ENCODE assay signal across 8 mouse cellular contexts in the genomic region with DNA sequence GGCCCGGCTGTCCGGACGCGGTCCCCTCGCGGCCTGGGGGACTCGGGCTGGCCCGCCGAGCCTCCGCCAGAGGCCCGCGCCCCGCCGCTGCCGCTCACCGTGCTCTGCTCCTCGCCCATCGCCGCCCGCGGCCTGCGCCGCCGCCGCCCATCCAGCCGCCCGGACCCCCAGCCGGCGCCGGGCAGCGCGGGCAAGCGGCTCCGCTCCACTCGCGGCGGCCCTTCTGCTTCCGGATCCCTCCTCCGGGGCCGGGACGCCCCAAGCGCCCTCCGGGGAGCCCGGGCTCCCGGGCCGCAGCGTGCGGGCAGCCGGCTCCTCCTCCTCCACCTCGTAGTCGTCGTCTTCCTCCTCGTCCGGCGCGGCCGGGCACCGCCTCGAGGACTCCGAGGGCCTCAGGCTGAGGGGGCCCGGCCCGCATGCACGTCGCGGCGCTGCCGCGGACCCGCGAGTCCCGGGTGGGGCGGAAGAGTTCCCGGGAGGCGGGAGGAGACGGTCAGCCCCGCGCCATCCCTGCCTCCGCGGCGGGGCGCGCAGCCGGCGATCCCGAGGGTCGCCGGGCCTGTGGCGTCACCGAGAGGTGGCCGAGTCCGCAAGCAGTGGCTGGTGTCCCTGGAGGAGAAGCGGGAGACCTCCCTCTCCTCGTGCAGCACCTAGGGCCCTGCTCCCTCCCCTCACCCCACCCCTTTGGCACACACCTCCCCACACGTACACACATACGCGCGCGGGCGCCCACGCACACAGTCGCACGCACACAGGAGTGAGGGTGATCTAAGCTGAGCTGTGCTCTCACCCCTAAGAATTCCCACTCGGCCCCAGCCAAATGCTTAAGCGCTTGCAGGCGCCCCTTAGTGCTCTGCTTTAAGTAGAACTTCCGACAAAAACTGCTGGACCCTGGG. TPM values are rescaled to one million over a fixed set of nuclear protein-coding genes. Genes with fewer than 3 reads are reported as not detected.
A peak's percentile ranks its signal among the peaks of the same experiment; 100 is the strongest.
DNase-seq lines count a peak whose midpoint lies in the region; ATAC-seq and TF ChIP-seq lines count a peak whose summit lies in the region.

A gene (minus strand): TSS at position 119 of the 896 bp plus-strand sequence.

- no peak for TF ChIP-seq CTCF in spleen, adult 2 months (IDR thresholded peaks at IDR 0.05; ENCODE audit: extremely low read depth, insufficient read depth, insufficient read length, insufficient replicate concordance)

- 0 out of 2 replicates have a peak, but pooled peaks cover 2% of the 10 kb centered on the region for H3K36me3 ChIP-seq in embryonic facial prominence, embryonic 14.5 days (ENCODE audit: control insufficient read depth, insufficient read depth, low read length)
- no peaks in the 10 kb centered on the region for H3K36me3 ChIP-seq in heart, embryonic 10.5 days
- H3K36me3 ChIP-seq in kidney, embryonic 14.5 days (ENCODE audit: control insufficient read depth, insufficient read depth, low read length), result no peaks in the 10 kb centered on the region
- no peaks in the 10 kb centered on the region for H3K36me3 ChIP-seq in limb, embryonic 14.5 days (ENCODE audit: control insufficient read depth, insufficient read depth, low read length)
- H3K36me3 ChIP-seq in midbrain, embryonic 13.5 days, result no peaks in the 10 kb centered on the region
- H3K36me3 ChIP-seq in spleen, adult 2 months (ENCODE audit: control insufficient read depth, insufficient read depth, low read length), result no peaks in the 10 kb centered on the region

- H3K27ac ChIP-seq in embryonic facial prominence, embryonic 14.5 days (replicated peaks; ENCODE audit: low read depth, low read length), result peak within 1 kb of the TSS; percentile 85
- H3K27ac ChIP-seq in heart, embryonic 10.5 days, result peak within 1 kb of the TSS; percentile 99
- H3K27ac ChIP-seq in kidney, embryonic 14.5 days (ENCODE audit: low read depth, low read length), result peak within 1 kb of the TSS; percentile 86
- H3K27ac ChIP-seq in limb, embryonic 14.5 days (replicated peaks; ENCODE audit: low read depth, low read length), result peak within 1 kb of the TSS; percentile 81
- peak within 1 kb of the TSS; percentile 78 for H3K27ac ChIP-seq in midbrain, embryonic 13.5 days
- H3K27ac ChIP-seq in spleen, adult 2 months (ENCODE audit: insufficient read depth, low read length), result no peak within 1 kb of the TSS

- ATAC-seq in embryonic facial prominence, embryonic 14.5 days (ENCODE audit: low read depth), result peak; percentile 88
- ATAC-seq in kidney, embryonic 14.5 days (ENCODE audit: low FRiP score, low TSS enrichment), result peak; percentile 92
- peak; percentile 80 for ATAC-seq in limb, embryonic 14.5 days (ENCODE audit: low FRiP score, low read depth)
- peak; percentile 87 for ATAC-seq in midbrain, embryonic 13.5 days

- under 1% methylated on average over 30 of the region's 106 CpGs for WGBS in embryonic facial prominence, embryonic 14.5 days
- WGBS in heart, embryonic 10.5 days, result under 1% methylated on average over 103 of the region's 106 CpGs
- WGBS in kidney, embryonic 14.5 days, result under 1% methylated on average over 77 of the region's 106 CpGs
- under 1% methylated on average over 14 of the region's 106 CpGs for WGBS in limb, embryonic 14.5 days
- under 1% methylated on average over 88 of the region's 106 CpGs for WGBS in midbrain, embryonic 13.5 days
- WGBS in spleen, adult 2 months, result 2% methylated on average over 98 of the region's 106 CpGs

- peak within 1 kb of the TSS; percentile 84 for H3K4me2 ChIP-seq in embryonic facial prominence, embryonic 14.5 days (ENCODE audit: low read depth, low read length)
- H3K4me2 ChIP-seq in kidney, embryonic 14.5 days (replicated peaks; ENCODE audit: low read depth, low read length), result peak within 1 kb of the TSS; percentile 87
- H3K4me2 ChIP-seq in limb, embryonic 14.5 days (replicated peaks; ENCODE audit: low read depth, low read length, severe bottlenecking), result peak within 1 kb of the TSS; percentile 73
- peak within 1 kb of the TSS; percentile 79 for H3K4me2 ChIP-seq in midbrain, embryonic 13.5 days (replicated peaks)

- no peak for TF ChIP-seq POLR2A in limb, embryonic 14.5 days (IDR thresholded peaks at IDR 0.05; ENCODE audit: borderline replicate concordance, extremely low read depth, insufficient read depth, insufficient read length)
- TF ChIP-seq POLR2A in spleen, adult 2 months (IDR thresholded peaks at IDR 0.05; ENCODE audit: low read depth, low read length), result no peak

- DNase-seq in layer of hippocampus, adult 11-12 months (ENCODE audit: low spot score), result peak; percentile 70
- no peak for DNase-seq in layer of hippocampus, adult 9-10 months (ENCODE audit: low spot score)
- DNase-seq in embryonic facial prominence, embryonic 14.5 days (ENCODE audit: low spot score), result peak; percentile 87
- DNase-seq in heart, embryonic 10.5 days (ENCODE audit: low spot score), result peak; percentile 91
- DNase-seq in limb, embryonic 14.5 days (ENCODE audit: low spot score), result peak; percentile 60
- no peak for DNase-seq in spleen, adult 2 months (ENCODE audit: low read depth in 1 of 2, low spot score in 2 of 2)

- H3K4me1 ChIP-seq in embryonic facial prominence, embryonic 14.5 days (ENCODE audit: control insufficient read depth, insufficient read depth, low read length), result peaks cover 19% of the 10 kb centered on the region
- H3K4me1 ChIP-seq in heart, embryonic 10.5 days, result peaks cover 23% of the 10 kb centered on the region
- no peaks in the 10 kb centered on the region for H3K4me1 ChIP-seq in kidney, embryonic 14.5 days (ENCODE audit: control insufficient read depth, insufficient read depth, low read length)
- H3K4me1 ChIP-seq in limb, embryonic 14.5 days (ENCODE audit: control insufficient read depth, insufficient read depth, low read length), result peaks cover 11% of the 10 kb centered on the region; the same call in 1 of the 2 replicates
- H3K4me1 ChIP-seq in midbrain, embryonic 13.5 days (replicated peaks), result peaks cover 32% of the 10 kb centered on the region
- H3K4me1 ChIP-seq in spleen, adult 2 months (ENCODE audit: control insufficient read depth, insufficient read depth, insufficient read length), result no peaks in the 10 kb centered on the region

- peak within 1 kb of the TSS; percentile 86 for H3K4me3 ChIP-seq in embryonic facial prominence, embryonic 14.5 days (ENCODE audit: low read depth, low read length)
- H3K4me3 ChIP-seq in heart, embryonic 10.5 days, result peak within 1 kb of the TSS; percentile 95
- H3K4me3 ChIP-seq in kidney, embryonic 14.5 days (ENCODE audit: low read length), result peak within 1 kb of the TSS; percentile 85
- peak within 1 kb of the TSS; percentile 87 for H3K4me3 ChIP-seq in limb, embryonic 14.5 days (replicated peaks; ENCODE audit: low read length)
- peak within 1 kb of the TSS; percentile 86 for H3K4me3 ChIP-seq in midbrain, embryonic 13.5 days (replicated peaks)
- peak within 1 kb of the TSS; percentile 45 for H3K4me3 ChIP-seq in spleen, adult 2 months (ENCODE audit: extremely low read depth, insufficient read depth, insufficient read length)

- peak within 1 kb of the TSS; percentile 96 for H3K9ac ChIP-seq in embryonic facial prominence, embryonic 14.5 days (ENCODE audit: low read depth, low read length)
- H3K9ac ChIP-seq in kidney, embryonic 14.5 days (ENCODE audit: low read depth, low read length), result peak within 1 kb of the TSS; percentile 98
- peak within 1 kb of the TSS; percentile 98 for H3K9ac ChIP-seq in limb, embryonic 14.5 days (ENCODE audit: low read depth, low read length, severe bottlenecking)
- peak within 1 kb of the TSS; percentile 92 for H3K9ac ChIP-seq in midbrain, embryonic 13.5 days (replicated peaks)

- no peaks in the 10 kb centered on the region for H3K27me3 ChIP-seq in embryonic facial prominence, embryonic 14.5 days (replicated peaks; ENCODE audit: control insufficient read depth, insufficient read depth, low read length)
- H3K27me3 ChIP-seq in heart, embryonic 10.5 days (ENCODE audit: insufficient read depth, poor library complexity, severe bottlenecking), result no peaks in the 10 kb centered on the region
- no peaks in the 10 kb centered on the region for H3K27me3 ChIP-seq in kidney, embryonic 14.5 days (ENCODE audit: control insufficient read depth, insufficient read depth, low read length)
- H3K27me3 ChIP-seq in limb, embryonic 14.5 days (ENCODE audit: control insufficient read depth, insufficient read depth, low read length), result no peaks in the 10 kb centered on the region
- 0 out of 2 replicates have a peak, but pooled peaks cover 5% of the 10 kb centered on the region for H3K27me3 ChIP-seq in midbrain, embryonic 13.5 days
- peaks cover 10% of the 10 kb centered on the region for H3K27me3 ChIP-seq in spleen, adult 2 months (ENCODE audit: control insufficient read depth, insufficient read depth, low read length)

- no peaks in the 10 kb centered on the region for H3K9me3 ChIP-seq in embryonic facial prominence, embryonic 14.5 days (ENCODE audit: control insufficient read depth, low read length)
- no peaks in the 10 kb centered on the region for H3K9me3 ChIP-seq in heart, embryonic 10.5 days
- no peaks in the 10 kb centered on the region for H3K9me3 ChIP-seq in kidney, embryonic 14.5 days (ENCODE audit: control insufficient read depth, low read length)
- no peaks in the 10 kb centered on the region for H3K9me3 ChIP-seq in limb, embryonic 14.5 days (ENCODE audit: control insufficient read depth, low read length)
- no peaks in the 10 kb centered on the region for H3K9me3 ChIP-seq in midbrain, embryonic 13.5 days

RNA-seq across cellular contexts. Expression of the gene that starts here (rescaled TPM):
- polyA plus RNA-seq in embryonic facial prominence, embryonic 14.5 days (2014; fragmentation: Nextera tagmentation; extraction: Ambion mirVana), result 3.3 and 3.8 TPM in 2 replicates
- 0.84 and 1.1 TPM in 2 replicates for polyA plus RNA-seq in heart, embryonic 10.5 days (2016; fragmentation: Nextera tagmentation; extraction: Ambion mirVana)
- polyA plus RNA-seq in kidney, embryonic 14.5 days (2014; fragmentation: Nextera tagmentation; extraction: Ambion mirVana), result 2.5 and 2.6 TPM in 2 replicates
- 4.4 and 4.5 TPM in 2 replicates for polyA plus RNA-seq in limb, embryonic 14.5 days (2012; rRNA removed)
- polyA plus RNA-seq in limb, embryonic 14.5 days (2014; fragmentation: Nextera tagmentation; extraction: Ambion mirVana), result 3.3 and 3.8 TPM in 2 replicates
- polyA plus RNA-seq in midbrain, embryonic 13.5 days (2015; fragmentation: Nextera tagmentation; extraction: Ambion mirVana), result 1.2 and 1.4 TPM in 2 replicates
- polyA plus RNA-seq in spleen, adult 2 months (2012; rRNA removed), result 0.19 and 0.22 TPM in 2 replicates

Comparison
In these comparisons a context has a peak if more than half of its experiments do, and no peak if none do; other contexts are left out.
1. DNase-seq: peak in layer of hippocampus, adult 11-12 months (single experiment), embryonic facial prominence, embryonic 14.5 days (single experiment), heart, embryonic 10.5 days (single experiment) and limb, embryonic 14.5 days (single experiment); none in layer of hippocampus, adult 9-10 months (single experiment) and spleen, adult 2 months (0 of 2).
2. H3K4me3 ChIP-seq: peak in every context shown above with its lines; median percentile 95 in heart, embryonic 10.5 days; 87 in limb, embryonic 14.5 days; 86 in embryonic facial prominence, embryonic 14.5 days; 86 in midbrain, embryonic 13.5 days; 85 in kidney, embryonic 14.5 days; 45 in spleen, adult 2 months.
3. Peak in every context shown above with its lines, with median percentiles within 50 percentile points of each other: ATAC-seq, H3K4me2 ChIP-seq and H3K9ac ChIP-seq.